Mouse (Mus musculus) megakaryocyte, adult 5-6 weeks (primary cell): ENCODE results near the gene Trim62. TPM values are rescaled to one million over a fixed set of nuclear protein-coding genes. Genes with fewer than 3 reads are reported as not detected.

ENCODE experiments used
- ATAC-seq: 2 replicates; pipeline ENCODE4 v1.8.0; 2016; ENCODE audit warnings: mild to moderate bottlenecking, inconsistent platforms; ENCODE audit not compliant: poor library complexity, severe bottlenecking
- total RNA-seq, 2 experiments: library from RNA; stranded (forward) in 1 of 2; stranded (reverse) in 1 of 2; fragments of 153-499, 151-499 nt in 1 of 2; fragments of 221-1000, 200-1000 nt in 1 of 2; gene quantifications; 2 replicates each; pipeline versions ENCODE4 v1.2.3 to v1.2.4; 2015 to 2017

The Trim62 gene
- total RNA-seq, 2 experiments from 2014 or later, result 0.84 to 2.0 TPM

- peak; percentile 84 for ATAC-seq
Observed at GRCm38 (mm10) chr4:128957155-128957911, 74.0 kb downstream of the Trim62 start.

- no peak for ATAC-seq
Observed at GRCm38 (mm10) chr4:128958156-128958555, 74.8 kb downstream of the Trim62 start.

- no peak for ATAC-seq
Observed at GRCm38 (mm10) chr4:128958849-128959248, 75.5 kb downstream of the Trim62 start.

GRCm38 (mm10) chr4:128959676-128960075 lies 76.3 kb downstream of the Trim62 start:
- no peak for ATAC-seq

Other genes with a start within 250 kb of the Trim62 start
- 34.1 and 34.5 TPM in 2 replicates for gene Phc2, start 228.9 kb upstream of the Trim62 start, total RNA-seq (2015)
- 17.0 and 18.8 TPM in 2 replicates for gene Phc2, start 228.9 kb upstream of the Trim62 start, total RNA-seq (2017)
- 0.09 and 0.21 TPM in 2 replicates for gene A3galt2, start 128.2 kb upstream of the Trim62 start, total RNA-seq (2015)
- gene A3galt2, start 128.2 kb upstream of the Trim62 start, total RNA-seq (2017), result 0.11 TPM in 1 of 2 replicates, not detected in the other
- gene Zfp362, start 77.5 kb upstream of the Trim62 start, total RNA-seq (2015), result 20.4 and 20.9 TPM in 2 replicates
- 3.0 and 4.3 TPM in 2 replicates for gene Zfp362, start 77.5 kb upstream of the Trim62 start, total RNA-seq (2017)
- 0.25 and 0.38 TPM in 2 replicates for gene Azin2, start 78.9 kb downstream of the Trim62 start, total RNA-seq (2015)
- 0.29 and 1.5 TPM in 2 replicates for gene Azin2, start 78.9 kb downstream of the Trim62 start, total RNA-seq (2017)
- 41.2 and 48.0 TPM in 2 replicates for gene Ak2, start 108.4 kb downstream of the Trim62 start, total RNA-seq (2015)
- gene Ak2, start 108.4 kb downstream of the Trim62 start, total RNA-seq (2017), result 69.0 and 71.2 TPM in 2 replicates
- 20.2 and 24.2 TPM in 2 replicates for gene Rnf19b, start 174.7 kb downstream of the Trim62 start, total RNA-seq (2015)
- gene Rnf19b, start 174.7 kb downstream of the Trim62 start, total RNA-seq (2017), result 52.8 and 56.8 TPM in 2 replicates
- gene Tmem54, start 222.0 kb downstream of the Trim62 start, total RNA-seq (2015), result not detected in 2 replicates
- gene Tmem54, start 222.0 kb downstream of the Trim62 start, total RNA-seq (2017), result not detected in 2 replicates
- gene Hpca, start 238.5 kb downstream of the Trim62 start, total RNA-seq (2015), result not detected in 2 replicates
- gene Hpca, start 238.5 kb downstream of the Trim62 start, total RNA-seq (2017), result not detected in 2 replicates